19 mouse cellular contexts compared by ENCODE assay signal in genomic region chr6:127672071-127672470, GRCm38 (mm10).
A peak's percentile ranks its signal among the peaks of the same experiment; 100 is the strongest.
DNase-seq lines count a peak whose midpoint lies in the region; ATAC-seq lines count a peak whose summit lies in the region.
"Had no signal": no experiment of that assay in that cellular context is flagged by ENCODE, and none has a peak within 500 bp of the region (broad histone marks: within the 10 kb centered on the region; RNA-seq: fewer than 3 reads in every experiment).

No protein-coding gene starts in this region.

- 64% methylated on average over 7 of the region's 7 CpGs for WGBS in heart, embryonic 11.5 days (ENCODE audit: insufficient replicate concordance)
- 78% methylated on average over 7 of the region's 7 CpGs for WGBS in kidney, embryonic 16.5 days

- no peak overlapping the region for H3K9ac ChIP-seq in heart, embryonic 11.5 days (ENCODE audit: low read depth, low read length)
- H3K9ac ChIP-seq in kidney, embryonic 16.5 days (replicated peaks; ENCODE audit: low read length), result no peak overlapping the region
- H3K9ac ChIP-seq: forebrain, embryonic 13.5 days; forebrain, postnatal 0 days; heart, embryonic 15.5 days had no signal

- H3K4me3 ChIP-seq in heart, embryonic 11.5 days (ENCODE audit: low read depth, low read length), result no peak overlapping the region
- no peak overlapping the region for H3K4me3 ChIP-seq in kidney, embryonic 16.5 days (ENCODE audit: low read length)
- H3K4me3 ChIP-seq: embryonic facial prominence, embryonic 10.5 days; forebrain, embryonic 13.5 days; heart, embryonic 15.5 days had no signal

- no peak overlapping the region for H3K4me2 ChIP-seq in heart, embryonic 11.5 days
- no peak overlapping the region for H3K4me2 ChIP-seq in kidney, embryonic 16.5 days (replicated peaks; ENCODE audit: low read depth, low read length)
- H3K4me2 ChIP-seq: forebrain, embryonic 13.5 days; heart, embryonic 15.5 days had no signal

- no peaks in the 10 kb centered on the region for H3K9me3 ChIP-seq in heart, embryonic 11.5 days (replicated peaks; ENCODE audit: control insufficient read depth, low read length)
- H3K9me3 ChIP-seq in kidney, embryonic 16.5 days (ENCODE audit: low read length), result no peaks in the 10 kb centered on the region
- H3K9me3 ChIP-seq: embryonic facial prominence, embryonic 10.5 days; forebrain, embryonic 13.5 days; heart, embryonic 15.5 days had no signal

- peak; percentile 7 to 26 for DNase-seq in heart, adult 18-20 months
- peak; percentile 30 to 42 for DNase-seq in adrenal gland, adult 18-20 months (ENCODE audit: low spot score in 2 of 2)
- peak; percentile 69 for DNase-seq in adrenal gland, postnatal 14 days
- no peak for DNase-seq in cerebellum, adult 8-10 months
- no peak for DNase-seq in urinary bladder, adult 18-20 months (ENCODE audit: low spot score in 2 of 2)
- DNase-seq: cerebellum, adult 18-20 months; cerebellum, postnatal 10 days; forebrain, postnatal 0 days; gastrocnemius, postnatal 14 days had no signal

- ATAC-seq in heart, embryonic 11.5 days (replicated peaks; ENCODE audit: insufficient number of reproducible peaks, low FRiP score, low TSS enrichment), result no peak
- ATAC-seq in kidney, embryonic 16.5 days (ENCODE audit: low FRiP score, low TSS enrichment), result no peak
- ATAC-seq: activated CD4-positive, CD25-positive, alpha-beta regulatory T cell, adult 4 months; forebrain, embryonic 13.5 days; forebrain, postnatal 0 days; hindbrain, embryonic 16.5 days; inflammation-experienced regulatory T-cells, adult 6 months; intestine, postnatal 0 days; Patski had no signal

- no peaks in the 10 kb centered on the region for H3K36me3 ChIP-seq in heart, embryonic 11.5 days (ENCODE audit: control insufficient read depth, insufficient read depth, low read length)
- no peaks in the 10 kb centered on the region for H3K36me3 ChIP-seq in kidney, embryonic 16.5 days (ENCODE audit: insufficient read depth, low read length)
- H3K36me3 ChIP-seq: embryonic facial prominence, embryonic 10.5 days; heart, embryonic 15.5 days had no signal

- H3K27ac ChIP-seq in heart, embryonic 11.5 days (ENCODE audit: low read depth, low read length), result no peak overlapping the region
- H3K27ac ChIP-seq in kidney, embryonic 16.5 days (ENCODE audit: low read length), result no peak overlapping the region
- H3K27ac ChIP-seq: embryonic facial prominence, embryonic 10.5 days; forebrain, embryonic 13.5 days; heart, embryonic 15.5 days had no signal

- H3K27me3 ChIP-seq in heart, embryonic 11.5 days (ENCODE audit: control insufficient read depth, insufficient read depth, low read length), result no peaks in the 10 kb centered on the region
- H3K27me3 ChIP-seq in kidney, embryonic 16.5 days (ENCODE audit: insufficient read depth, low read length), result no peaks in the 10 kb centered on the region

- H3K4me1 ChIP-seq in heart, embryonic 11.5 days (ENCODE audit: control insufficient read depth, insufficient read depth, low read length), result no peaks in the 10 kb centered on the region; the same call in 1 of the 2 replicates
- no peaks in the 10 kb centered on the region for H3K4me1 ChIP-seq in kidney, embryonic 16.5 days (ENCODE audit: insufficient read depth, low read length)
- H3K4me1 ChIP-seq: heart, embryonic 15.5 days had no signal

Comparison
In these comparisons a context has a peak if more than half of its experiments do, and no peak if none do; other contexts are left out.
1. DNase-seq: peak in heart, adult 18-20 months (2 of 2), adrenal gland, adult 18-20 months (2 of 2) and adrenal gland, postnatal 14 days (single experiment); none in cerebellum, adult 8-10 months (single experiment) and urinary bladder, adult 18-20 months (0 of 2).